Mouse (Mus musculus) intestine, embryonic 15.5 days (tissue): ENCODE results near the gene Fbln1. TPM values are rescaled to one million over a fixed set of nuclear protein-coding genes. Genes with fewer than 3 reads are reported as not detected.

Experiments used
- ATAC-seq: fragments of 200-750 bp; cut with Nextera tagmentation; 2 replicates; pipeline ENCODE4 v1.8.0; 2017; ENCODE audit warnings: moderate TSS enrichment, moderate library complexity
- H3K27ac ChIP-seq: fragments of 300-500 bp; sonication (generic); 2 replicates; pipeline ENCODE4 v1.5.1; 2015; ENCODE audit warnings: mild to moderate bottlenecking, inconsistent platforms
- H3K27me3 ChIP-seq: fragments of 300-500 bp; sonication (generic); replicated peaks from 2 replicates; pipeline ENCODE4 v1.6.1; 2015; ENCODE audit warnings: inconsistent platforms
- H3K36me3 ChIP-seq: fragments of 300-500 bp; sonication (generic); 2 replicates; pipeline ENCODE4 v1.6.1; 2015; ENCODE audit warnings: inconsistent platforms
- H3K4me1 ChIP-seq: fragments of 300-500 bp; sonication (generic); replicated peaks from 2 replicates; pipeline ENCODE4 v1.6.1; 2015; ENCODE audit warnings: inconsistent platforms
- H3K4me2 ChIP-seq: fragments of 300-500 bp; sonication (generic); replicated peaks from 2 replicates; pipeline ENCODE4 v1.6.1; 2015; ENCODE audit warnings: mild to moderate bottlenecking, inconsistent platforms
- H3K4me3 ChIP-seq: fragments of 300-500 bp; sonication (generic); replicated peaks from 2 replicates; pipeline ENCODE4 v1.5.1; 2015; ENCODE audit warnings: inconsistent platforms
- H3K9ac ChIP-seq: fragments of 300-500 bp; sonication (generic); 2 replicates; pipeline ENCODE4 v1.6.1; 2015; ENCODE audit warnings: inconsistent platforms
- H3K9me3 ChIP-seq: fragments of 300-500 bp; sonication (generic); 2 replicates; pipeline ENCODE4 v1.6.1; 2016; ENCODE audit warnings: inconsistent platforms
- whole genome bisulfite sequencing: fragments of 180-500 bp; shearing (Covaris S2); methylation state at CpG from one replicate; pipeline ENCODE4 v1.1.7; 2015; 5-methylcytosine and 5-hydroxymethylcytosine counted together
- polyA plus RNA-seq: library from polyadenylated mRNA; unstranded; fragments of >200 nt; fragmentation: Nextera tagmentation; extraction: Ambion mirVana; gene quantifications from 2 replicates; pipeline ENCODE4 v1.2.1, GENCODE M21; 2015

Fbln1 gene
- polyA plus RNA-seq, 1 experiment from 2014 or later = 194 TPM

GRCm38 (mm10) chr15:85335671-85336300, 130.0 kb downstream of the Fbln1 start, which contains the start of gene Atxn10:
Gene Atxn10, plus strand, starts transcription at chr15:85336245.
- Histone ChIP-seq H3K9ac (peak within 1 kb of the TSS; percentile 92), H3K4me2 (peak within 1 kb of the TSS; percentile 71), H3K36me3 (no peaks in the 10 kb centered on the region), H3K4me1 (peaks cover 7% of the 10 kb centered on the region), H3K4me3 (peak within 1 kb of the TSS; percentile 99), H3K27ac (peak within 1 kb of the TSS; percentile 95), H3K27me3 (no peaks in the 10 kb centered on the region), H3K9me3 (no peaks in the 10 kb centered on the region)
- ATAC-seq = peak; percentile 17
- WGBS = 12% methylated on average over 14 of the region's 19 CpGs

Other genes with a start within 250 kb of the Fbln1 start
- 9.6 and 12.6 TPM in 2 replicates for gene 5031439G07Rik, start 217.4 kb upstream of the Fbln1 start, polyA plus RNA-seq
- gene Upk3a, start 188.8 kb upstream of the Fbln1 start, polyA plus RNA-seq = 1.5 and 2.1 TPM in 2 replicates
- gene Fam118a, start 177.0 kb upstream of the Fbln1 start, polyA plus RNA-seq = 29.2 and 29.9 TPM in 2 replicates
- 0.11 and 0.21 TPM in 2 replicates for gene Smc1b, start 74.0 kb upstream of the Fbln1 start, polyA plus RNA-seq
- gene Ribc2, start 73.9 kb upstream of the Fbln1 start, polyA plus RNA-seq = 0.08 and 0.19 TPM in 2 replicates
- gene Atxn10, start 130.3 kb downstream of the Fbln1 start, polyA plus RNA-seq = 211 and 212 TPM in 2 replicates